Mouse (Mus musculus) embryonic fibroblast, embryonic 13.5 days (primary cell): ENCODE measurements at regions not wholly inside any gene's neighbourhood (a gene's known extent, or its start where the extent isn't known, plus 50 kb on each side); places are given as distances from the start of the nearest gene placed in this dataset.

Experiments used
- CTCF ChIP-seq: IDR thresholded peaks from 2 replicates; pipeline ENCODE4 v1.5.1; 2011; ENCODE audit warnings: mild to moderate bottlenecking, control low read depth, low read length, moderate library complexity, borderline replicate concordance; ENCODE audit not compliant: insufficient read depth
- POLR2A ChIP-seq: IDR thresholded peaks from 2 replicates; pipeline ENCODE4 v1.6.1; 2011; ENCODE audit warnings: low read depth, mild to moderate bottlenecking, control low read depth, low read length, moderate library complexity

DNA sequence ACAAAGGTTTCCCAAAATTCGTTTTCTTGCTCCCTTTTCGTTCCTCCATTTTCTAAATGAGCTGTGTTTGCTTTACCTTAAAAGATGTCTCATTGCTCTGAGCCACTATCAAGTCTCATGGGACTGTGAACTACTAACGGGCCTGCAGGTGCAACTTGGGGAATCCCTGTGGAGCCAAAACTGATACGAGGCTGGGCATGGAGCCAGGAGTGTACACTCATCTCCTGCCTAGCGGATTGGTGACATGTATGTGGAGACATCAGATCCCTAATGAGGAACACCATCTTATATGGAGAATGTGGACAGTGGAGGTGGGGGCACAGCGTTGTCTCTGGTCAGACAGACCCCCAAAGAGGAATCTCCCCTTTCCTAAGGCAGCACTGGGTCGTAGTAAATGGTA, 119.6 kb upstream of the Nt5e start:
- TF ChIP-seq POLR2A (no peak), CTCF (no peak)
